Mouse (Mus musculus): ENCODE results near the gene Dpp6. TPM values are rescaled to one million over a fixed set of nuclear protein-coding genes. Genes with fewer than 3 reads are reported as not detected.

Dpp6 gene
- total and polyA plus RNA-seq, 3 experiments, result not detected

DNA sequence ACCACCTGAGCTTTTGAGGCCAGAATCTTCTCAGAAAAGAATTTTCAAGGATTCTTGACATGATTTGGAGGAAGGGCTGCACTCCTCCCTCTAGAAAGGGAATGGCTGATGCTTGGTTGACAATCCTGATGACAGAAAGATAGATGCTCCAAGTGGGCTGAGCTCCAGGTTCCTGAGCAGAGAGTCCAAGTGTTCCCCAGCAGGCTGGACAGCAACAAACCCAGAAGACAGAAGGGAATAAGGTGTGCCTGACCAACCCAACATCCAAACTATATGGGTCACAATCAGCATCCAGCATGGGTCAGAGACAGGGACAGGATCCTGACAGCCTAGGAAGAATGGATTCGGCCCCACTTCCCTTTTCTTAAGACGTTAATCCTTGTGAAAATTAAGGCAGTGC is 493.2 kb downstream of the Dpp6 start (continued):
- no peak for TF ChIP-seq NELFE (IDR thresholded peaks at IDR 0.05; ENCODE audit: low read depth, low read length)

DNA sequence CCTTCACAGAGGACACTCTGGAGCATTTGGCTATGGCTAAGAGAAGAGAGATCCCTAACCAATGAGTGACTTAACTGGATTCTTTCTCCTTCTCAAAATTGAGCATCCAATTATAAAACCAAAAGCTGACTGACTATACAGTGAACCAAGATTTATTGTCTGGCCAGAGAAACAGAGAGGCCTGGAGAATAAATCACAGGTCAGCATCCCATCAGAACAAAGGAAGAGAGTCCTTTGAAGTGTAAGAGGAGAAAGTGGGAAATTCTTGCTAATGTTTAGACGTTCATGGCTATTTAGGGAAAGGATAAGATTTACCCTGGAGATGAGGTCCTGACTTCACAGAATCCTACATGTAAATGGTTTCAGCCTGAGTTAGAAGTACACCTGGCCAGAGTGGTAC is 499.7 kb downstream of the Dpp6 start:
- DNase-seq (ENCODE audit: low read depth, low spot score), result no peak
- no peaks in the 10 kb centered on the region for H3K4me1 ChIP-seq (ENCODE audit: control insufficient read depth in 1 of 2, insufficient read depth in 2 of 2, low read length in 2 of 2)
- no peak overlapping the region for H3K27ac ChIP-seq (ENCODE audit: control insufficient read depth, low read depth, low read length)
- no peaks in the 10 kb centered on the region for H3K27me3 ChIP-seq (ENCODE audit: control insufficient read depth in 1 of 2, insufficient read depth in 2 of 2, low read length in 2 of 2)
- TF ChIP-seq RAD21 (IDR thresholded peaks at IDR 0.05; ENCODE audit: low read depth, low read length) (no peak), ZC3H11A (IDR thresholded peaks at IDR 0.05; ENCODE audit: low read depth, low read length) (no peak), KAT2A (conservative IDR thresholded peaks at IDR 0.05; ENCODE audit: low read depth, low read length) (no peak), MYB (IDR thresholded peaks at IDR 0.05; ENCODE audit: low read depth, low read length) (no peak), POLR2AphosphoS2 (IDR thresholded peaks at IDR 0.05; ENCODE audit: low read length) (no peak), CTCF (IDR thresholded peaks at IDR 0.05 in 2 of 3, conservative IDR thresholded peaks at IDR 0.05 in 1 of 3; ENCODE audit: control insufficient read depth in 1 of 3, insufficient read depth in 1 of 3, low read depth in 2 of 3, low read length in 3 of 3, poor library complexity in 1 of 3, severe bottlenecking in 1 of 3) (no peak), JUND (IDR thresholded peaks at IDR 0.05; ENCODE audit: low read depth, low read length) (no peak), ETS1 (IDR thresholded peaks at IDR 0.05; ENCODE audit: low read depth, low read length) (no peak), MAFK (IDR thresholded peaks at IDR 0.05; ENCODE audit: borderline replicate concordance, low read depth, low read length) (no peak), CHD2 (IDR thresholded peaks at IDR 0.05; ENCODE audit: low read length) (no peak), ZNF384 (IDR thresholded peaks at IDR 0.05; ENCODE audit: low read depth, low read length) (no peak), GATA1 (IDR thresholded peaks at IDR 0.05; ENCODE audit: low read depth, low read length) (no peak)
- no peaks in the 10 kb centered on the region for H3K9me3 ChIP-seq (replicated peaks; ENCODE audit: insufficient read depth, low read length)
- no peak overlapping the region for H3K9ac ChIP-seq (ENCODE audit: control insufficient read depth, low read depth, low read length, poor library complexity, severe bottlenecking)
- no peaks in the 10 kb centered on the region for H3K36me3 ChIP-seq (ENCODE audit: control insufficient read depth in 1 of 2, insufficient read depth in 2 of 2, low read length in 2 of 2)
- H3K4me3 ChIP-seq (ENCODE audit: control insufficient read depth in 1 of 2, insufficient read depth in 1 of 2, low read depth in 2 of 2, low read length in 2 of 2), result no peak overlapping the region
- H3K79me2 ChIP-seq (ENCODE audit: control insufficient read depth, insufficient read depth, low read length, poor library complexity), result no peaks in the 10 kb centered on the region

DNA sequence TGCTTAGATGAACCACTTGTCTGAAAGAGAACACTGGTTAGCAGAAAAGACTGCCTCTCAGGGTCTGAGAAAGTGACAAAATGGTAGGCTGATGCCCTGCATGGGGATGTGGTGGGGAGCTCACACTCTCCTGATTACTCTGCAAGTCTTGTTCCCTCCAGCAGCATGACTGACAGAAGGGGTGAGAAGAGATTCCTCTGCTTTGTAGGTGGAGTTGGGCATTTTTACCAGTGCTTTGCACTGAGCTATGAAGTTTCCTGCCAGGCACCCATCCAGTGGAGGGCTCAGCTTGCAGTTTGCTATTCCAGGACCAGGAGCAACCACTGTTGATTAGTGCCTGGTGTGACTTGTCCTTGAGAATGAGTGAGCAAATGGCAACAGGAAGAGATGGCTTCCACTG is 500.3 kb downstream of the Dpp6 start:
- Histone ChIP-seq H3K4me3 (ENCODE audit: control insufficient read depth in 1 of 2, insufficient read depth in 1 of 2, low read depth in 2 of 2, low read length in 2 of 2) (no peak overlapping the region), H3K36me3 (ENCODE audit: control insufficient read depth in 1 of 2, insufficient read depth in 2 of 2, low read length in 2 of 2) (no peaks in the 10 kb centered on the region), H3K27ac (ENCODE audit: control insufficient read depth, low read depth, low read length) (no peak overlapping the region), H3K79me2 (ENCODE audit: control insufficient read depth, insufficient read depth, low read length, poor library complexity) (no peaks in the 10 kb centered on the region), H3K27me3 (ENCODE audit: control insufficient read depth in 1 of 2, insufficient read depth in 2 of 2, low read length in 2 of 2) (no peaks in the 10 kb centered on the region), H3K9ac (ENCODE audit: control insufficient read depth, low read depth, low read length, poor library complexity, severe bottlenecking) (no peak overlapping the region), H3K4me1 (ENCODE audit: control insufficient read depth in 1 of 2, insufficient read depth in 2 of 2, low read length in 2 of 2) (no peaks in the 10 kb centered on the region), H3K9me3 (replicated peaks; ENCODE audit: insufficient read depth, low read length) (no peaks in the 10 kb centered on the region)
- no peak for TF ChIP-seq USF2 (IDR thresholded peaks at IDR 0.05; ENCODE audit: borderline replicate concordance in 1 of 2, insufficient read depth in 1 of 2, low read depth in 1 of 2, low read length in 2 of 2)
- TF ChIP-seq ZNF384 (IDR thresholded peaks at IDR 0.05; ENCODE audit: low read depth, low read length), result no peak
- no peak for TF ChIP-seq SIN3A (IDR thresholded peaks at IDR 0.05; ENCODE audit: low read length)
- no peak for TF ChIP-seq ZMIZ1 (IDR thresholded peaks at IDR 0.05; ENCODE audit: low read depth, low read length)
- no peak for TF ChIP-seq MAFK (IDR thresholded peaks at IDR 0.05; ENCODE audit: borderline replicate concordance, low read depth, low read length)
- TF ChIP-seq KAT2A (conservative IDR thresholded peaks at IDR 0.05; ENCODE audit: low read depth, low read length), result no peak
- TF ChIP-seq NELFE (IDR thresholded peaks at IDR 0.05; ENCODE audit: low read depth, low read length), result no peak
- no peak for TF ChIP-seq RAD21 (IDR thresholded peaks at IDR 0.05; ENCODE audit: low read depth, low read length)
- no peak for TF ChIP-seq POLR2AphosphoS5 (IDR thresholded peaks at IDR 0.05; ENCODE audit: borderline replicate concordance, low read depth, low read length)
- TF ChIP-seq USF1 (IDR thresholded peaks at IDR 0.05; ENCODE audit: low read depth, low read length), result no peak
- TF ChIP-seq CTCF (IDR thresholded peaks at IDR 0.05 in 2 of 3, conservative IDR thresholded peaks at IDR 0.05 in 1 of 3; ENCODE audit: control insufficient read depth in 1 of 3, insufficient read depth in 1 of 3, low read depth in 2 of 3, low read length in 3 of 3, poor library complexity in 1 of 3, severe bottlenecking in 1 of 3), result no peak
- no peak for TF ChIP-seq MAZ (IDR thresholded peaks at IDR 0.05; ENCODE audit: low read depth, low read length)
- TF ChIP-seq RCOR1 (IDR thresholded peaks at IDR 0.05; ENCODE audit: low read depth, low read length), result no peak
- DNase-seq (ENCODE audit: low read depth, low spot score), result no peak

All from MEL (cell line).